Mouse (Mus musculus): ENCODE data around the gene Galnt18. TPM values are rescaled to one million over a fixed set of nuclear protein-coding genes. Genes with fewer than 3 reads are reported as not detected.

Gene Galnt18
- polyA plus RNA-seq, 1 experiment from 2014 or later = 20.9 TPM

GRCm38 (mm10) chr7:111713828-111714600 is 65.8 kb downstream of the Galnt18 start:
- ATAC-seq = no peak
- Histone ChIP-seq H3K4me1 (ENCODE audit: control insufficient read depth, insufficient read depth, low read depth, low read length) (no peaks in the 10 kb centered on the region), H3K9ac (ENCODE audit: low read depth, low read length) (no peak overlapping the region), H3K4me2 (ENCODE audit: low read length) (no peak overlapping the region), H3K9me3 (ENCODE audit: control insufficient read depth, low read length) (no peaks in the 10 kb centered on the region), H3K4me3 (ENCODE audit: low read length) (no peak overlapping the region), H3K36me3 (ENCODE audit: control insufficient read depth, insufficient read depth, low read length) (no peaks in the 10 kb centered on the region), H3K27me3 (replicated peaks; ENCODE audit: control insufficient read depth, insufficient read depth, low read length) (no peaks in the 10 kb centered on the region), H3K27ac (ENCODE audit: low read depth, low read length) (no peak overlapping the region)
- 82% methylated on average over 3 of the region's 3 CpGs for WGBS

DNA sequence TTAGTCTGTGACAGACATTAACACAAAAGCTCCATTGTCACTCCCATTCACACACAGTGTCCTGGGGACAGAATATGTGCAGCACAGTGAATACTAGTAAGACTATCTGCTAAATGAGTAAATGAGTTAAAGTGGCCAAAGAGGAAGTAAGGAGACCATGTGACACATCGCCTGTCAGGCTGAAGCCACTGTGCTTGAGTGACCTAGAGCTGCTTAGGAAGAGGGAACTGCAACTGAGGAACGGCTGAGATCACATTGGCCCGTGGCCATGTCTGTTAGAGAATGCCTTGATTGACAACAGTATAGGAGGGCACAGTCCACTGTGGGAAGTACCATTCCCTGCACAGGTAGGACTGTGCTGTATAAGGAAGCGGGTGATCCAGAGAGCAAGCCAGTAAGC is 67.0 kb downstream of the Galnt18 start:
- no peak overlapping the region for H3K4me3 ChIP-seq (ENCODE audit: low read length)
- no peak overlapping the region for H3K27ac ChIP-seq (ENCODE audit: low read depth, low read length)
- H3K9me3 ChIP-seq (ENCODE audit: control insufficient read depth, low read length) = no peaks in the 10 kb centered on the region
- no peaks in the 10 kb centered on the region for H3K4me1 ChIP-seq (ENCODE audit: control insufficient read depth, insufficient read depth, low read depth, low read length)
- H3K36me3 ChIP-seq (ENCODE audit: control insufficient read depth, insufficient read depth, low read length) = no peaks in the 10 kb centered on the region
- no peaks in the 10 kb centered on the region for H3K27me3 ChIP-seq (replicated peaks; ENCODE audit: control insufficient read depth, insufficient read depth, low read length)
- ATAC-seq = 0 out of 2 replicates have a peak, but pooled peaks have one; percentile 24
- WGBS = 76% methylated on average over 4 of the region's 4 CpGs
- H3K4me2 ChIP-seq (ENCODE audit: low read length) = no peak overlapping the region
- no peak overlapping the region for H3K9ac ChIP-seq (ENCODE audit: low read depth, low read length)

- Histone ChIP-seq H3K36me3 (ENCODE audit: control insufficient read depth, insufficient read depth, low read length) (no peaks in the 10 kb centered on the region), H3K4me3 (ENCODE audit: low read length) (no peak overlapping the region), H3K9ac (ENCODE audit: low read depth, low read length) (no peak overlapping the region), H3K27me3 (replicated peaks; ENCODE audit: control insufficient read depth, insufficient read depth, low read length) (no peaks in the 10 kb centered on the region), H3K27ac (ENCODE audit: low read depth, low read length) (no peak overlapping the region), H3K4me1 (ENCODE audit: control insufficient read depth, insufficient read depth, low read depth, low read length) (no peaks in the 10 kb centered on the region), H3K4me2 (ENCODE audit: low read length) (no peak overlapping the region), H3K9me3 (ENCODE audit: control insufficient read depth, low read length) (no peaks in the 10 kb centered on the region)
- WGBS = 62% methylated on average over 6 of the region's 6 CpGs
- no peak for ATAC-seq
These were observed 68.5 kb downstream of the Galnt18 start for GRCm38 (mm10) chr7:111711045-111711808.

- no peaks in the 10 kb centered on the region for H3K9me3 ChIP-seq (ENCODE audit: control insufficient read depth, low read length)
- H3K27me3 ChIP-seq (replicated peaks; ENCODE audit: control insufficient read depth, insufficient read depth, low read length) = no peaks in the 10 kb centered on the region
- ATAC-seq = no peak
- no peaks in the 10 kb centered on the region for H3K4me1 ChIP-seq (ENCODE audit: control insufficient read depth, insufficient read depth, low read depth, low read length)
- H3K9ac ChIP-seq (ENCODE audit: low read depth, low read length) = no peak overlapping the region
- H3K27ac ChIP-seq (ENCODE audit: low read depth, low read length) = no peak overlapping the region
- no peak overlapping the region for H3K4me2 ChIP-seq (ENCODE audit: low read length)
- no peak overlapping the region for H3K4me3 ChIP-seq (ENCODE audit: low read length)
- H3K36me3 ChIP-seq (ENCODE audit: control insufficient read depth, insufficient read depth, low read length) = no peaks in the 10 kb centered on the region
- 48% methylated on average over 4 of the region's 4 CpGs for WGBS
These were observed 69.5 kb downstream of the Galnt18 start for GRCm38 (mm10) chr7:111710311-111710710.

DNA sequence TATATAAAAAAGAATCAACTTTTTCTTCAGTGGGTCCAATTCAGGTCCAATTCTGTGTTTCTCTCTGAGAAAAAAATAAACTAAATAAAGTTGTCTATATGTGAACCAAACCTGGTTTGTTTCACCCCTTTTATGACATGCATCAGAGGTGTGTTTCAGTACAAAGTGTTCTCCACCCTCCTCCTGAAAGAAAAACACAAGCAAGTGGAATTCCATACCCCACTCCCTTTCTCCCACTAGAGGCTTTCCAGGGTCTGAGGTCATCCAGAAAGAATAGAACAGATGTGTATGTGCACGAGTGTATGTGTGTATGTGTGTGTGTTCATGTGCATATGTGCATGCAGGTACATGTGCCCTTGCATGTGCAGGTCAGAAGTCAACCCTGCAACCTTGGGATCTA is 71.2 kb downstream of the Galnt18 start:
- Histone ChIP-seq H3K9ac (ENCODE audit: low read depth, low read length) (no peak overlapping the region), H3K27me3 (replicated peaks; ENCODE audit: control insufficient read depth, insufficient read depth, low read length) (no peaks in the 10 kb centered on the region), H3K4me1 (ENCODE audit: control insufficient read depth, insufficient read depth, low read depth, low read length) (no peaks in the 10 kb centered on the region), H3K27ac (ENCODE audit: low read depth, low read length) (no peak overlapping the region), H3K9me3 (ENCODE audit: control insufficient read depth, low read length) (no peaks in the 10 kb centered on the region), H3K4me3 (ENCODE audit: low read length) (no peak overlapping the region), H3K36me3 (ENCODE audit: control insufficient read depth, insufficient read depth, low read length) (no peaks in the 10 kb centered on the region), H3K4me2 (ENCODE audit: low read length) (no peak overlapping the region)
- no peak for ATAC-seq
- WGBS = 77% methylated on average over 1 of the region's 1 CpGs

DNA sequence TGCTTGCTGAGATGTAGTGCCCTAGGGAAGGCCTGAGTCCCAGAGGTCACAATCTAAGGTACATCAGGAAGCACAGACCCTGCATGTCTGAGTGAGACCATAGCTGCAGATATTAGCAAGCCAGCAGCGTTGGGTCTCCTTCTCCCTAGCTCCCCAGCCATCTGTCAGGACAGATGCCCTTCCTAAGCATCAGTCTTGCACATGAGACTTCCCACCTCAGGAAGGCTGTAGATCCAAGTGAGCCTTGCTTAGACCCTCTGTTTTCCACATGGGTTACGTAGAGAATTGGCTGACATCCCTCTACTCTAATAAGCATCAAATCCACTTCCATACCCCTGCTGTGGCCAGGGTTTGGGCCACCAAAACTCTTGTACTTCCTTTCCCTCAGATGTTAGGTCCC is 76.8 kb downstream of the Galnt18 start:
- WGBS = 66% methylated on average over 2 of the region's 2 CpGs
- ATAC-seq = 0 out of 2 replicates have a peak, but pooled peaks have one; percentile 27

DNA sequence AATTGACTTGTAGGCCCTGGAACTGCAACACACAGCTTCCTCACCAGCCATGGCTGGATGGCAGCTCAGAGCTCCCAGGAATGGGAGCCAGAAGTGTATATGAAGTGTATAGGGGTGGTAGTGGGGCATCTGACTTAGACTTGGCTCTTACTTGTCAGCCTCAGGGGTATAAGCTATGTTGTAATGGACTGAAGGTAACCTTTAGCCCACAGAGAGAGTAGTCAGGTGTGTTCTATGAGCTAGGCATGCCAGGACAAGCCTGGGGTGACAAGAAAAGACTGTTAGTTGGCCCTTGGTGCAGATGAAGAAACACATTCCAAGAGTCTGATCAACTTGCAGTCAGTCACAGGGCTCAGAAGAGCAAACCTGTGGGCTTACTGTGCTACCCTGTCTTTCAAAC is 78.0 kb downstream of the Galnt18 start:
- H3K27me3 ChIP-seq (replicated peaks; ENCODE audit: control insufficient read depth, insufficient read depth, low read length) = no peaks in the 10 kb centered on the region
- ATAC-seq = no peak
- no peaks in the 10 kb centered on the region for H3K4me1 ChIP-seq (ENCODE audit: control insufficient read depth, insufficient read depth, low read depth, low read length)
- no peak overlapping the region for H3K9ac ChIP-seq (ENCODE audit: low read depth, low read length)
- H3K36me3 ChIP-seq (ENCODE audit: control insufficient read depth, insufficient read depth, low read length) = no peaks in the 10 kb centered on the region
- no peak overlapping the region for H3K4me3 ChIP-seq (ENCODE audit: low read length)
- H3K27ac ChIP-seq (ENCODE audit: low read depth, low read length) = no peak overlapping the region
- no peaks in the 10 kb centered on the region for H3K9me3 ChIP-seq (ENCODE audit: control insufficient read depth, low read length)
- H3K4me2 ChIP-seq (ENCODE audit: low read length) = no peak overlapping the region

More for the DNA sequence above, 76.8 kb downstream of the Galnt18 start:
- Histone ChIP-seq H3K27me3 (replicated peaks; ENCODE audit: control insufficient read depth, insufficient read depth, low read length) (no peaks in the 10 kb centered on the region), H3K4me1 (ENCODE audit: control insufficient read depth, insufficient read depth, low read depth, low read length) (no peaks in the 10 kb centered on the region), H3K27ac (ENCODE audit: low read depth, low read length) (no peak overlapping the region), H3K9ac (ENCODE audit: low read depth, low read length) (no peak overlapping the region), H3K36me3 (ENCODE audit: control insufficient read depth, insufficient read depth, low read length) (no peaks in the 10 kb centered on the region), H3K4me3 (ENCODE audit: low read length) (no peak overlapping the region), H3K4me2 (ENCODE audit: low read length) (no peak overlapping the region), H3K9me3 (ENCODE audit: control insufficient read depth, low read length) (no peaks in the 10 kb centered on the region)

- H3K27ac ChIP-seq (ENCODE audit: low read depth, low read length) = no peak overlapping the region
- 56% methylated on average over 3 of the region's 3 CpGs for WGBS
- H3K4me2 ChIP-seq (ENCODE audit: low read length) = no peak overlapping the region
- no peak for ATAC-seq
- H3K4me3 ChIP-seq (ENCODE audit: low read length) = no peak overlapping the region
- H3K9ac ChIP-seq (ENCODE audit: low read depth, low read length) = no peak overlapping the region
- 0 out of 2 replicates have a peak, but pooled peaks cover 2% of the 10 kb centered on the region for H3K4me1 ChIP-seq (ENCODE audit: control insufficient read depth, insufficient read depth, low read depth, low read length)
- H3K36me3 ChIP-seq (ENCODE audit: control insufficient read depth, insufficient read depth, low read length) = no peaks in the 10 kb centered on the region
- H3K27me3 ChIP-seq (replicated peaks; ENCODE audit: control insufficient read depth, insufficient read depth, low read length) = no peaks in the 10 kb centered on the region
- no peaks in the 10 kb centered on the region for H3K9me3 ChIP-seq (ENCODE audit: control insufficient read depth, low read length)
These were observed 80.3 kb downstream of the Galnt18 start for GRCm38 (mm10) chr7:111699446-111699845.

- no peak overlapping the region for H3K4me3 ChIP-seq (ENCODE audit: low read length)
- H3K9me3 ChIP-seq (ENCODE audit: control insufficient read depth, low read length) = no peaks in the 10 kb centered on the region
- H3K27me3 ChIP-seq (replicated peaks; ENCODE audit: control insufficient read depth, insufficient read depth, low read length) = no peaks in the 10 kb centered on the region
- H3K9ac ChIP-seq (ENCODE audit: low read depth, low read length) = no peak overlapping the region
- H3K4me2 ChIP-seq (ENCODE audit: low read length) = no peak overlapping the region
- ATAC-seq = no peak
- H3K36me3 ChIP-seq (ENCODE audit: control insufficient read depth, insufficient read depth, low read length) = no peaks in the 10 kb centered on the region
- no peak overlapping the region for H3K27ac ChIP-seq (ENCODE audit: low read depth, low read length)
- H3K4me1 ChIP-seq (ENCODE audit: control insufficient read depth, insufficient read depth, low read depth, low read length) = peaks cover 8% of the 10 kb centered on the region; the same call in 1 of the 2 replicates
These were observed 83.6 kb downstream of the Galnt18 start for GRCm38 (mm10) chr7:111696226-111696625.
